Mouse (Mus musculus) forebrain, postnatal 0 days (tissue): ENCODE data around the gene Rln3. TPM values are rescaled to one million over a fixed set of nuclear protein-coding genes. Genes with fewer than 3 reads are reported as not detected.

Source experiments
- ATAC-seq: fragments of 200-750 bp; cut with Nextera tagmentation; 2 replicates; pipeline ENCODE4 v1.8.0; 2017; ENCODE audit warnings: mild to moderate bottlenecking, moderate library complexity
- DNase-seq: peaks from one replicate; pipeline ENCODE4 v3.0.0-alpha.2; 2015
- H3K27ac ChIP-seq: fragments of 300-500 bp; sonication (generic); 2 replicates; pipeline ENCODE4 v1.5.1; 2014; ENCODE audit warnings: low read depth, mild to moderate bottlenecking, antibody characterized with exemption, low read length, moderate library complexity, mixed read lengths
- H3K27me3 ChIP-seq: fragments of 300-500 bp; sonication (generic); 2 replicates; pipeline ENCODE4 v1.6.1; 2014; ENCODE audit warnings: mild to moderate bottlenecking, low read length, mixed read lengths; ENCODE audit not compliant: insufficient read depth
- H3K36me3 ChIP-seq: fragments of 300-500 bp; sonication (generic); 2 replicates; pipeline ENCODE4 v1.6.1; 2014; ENCODE audit warnings: mild to moderate bottlenecking, moderate library complexity; ENCODE audit not compliant: insufficient read depth
- H3K4me1 ChIP-seq: fragments of 300-500 bp; sonication (generic); 2 replicates; pipeline ENCODE4 v1.6.1; 2014; ENCODE audit warnings: antibody characterized with exemption; ENCODE audit not compliant: insufficient read depth
- H3K4me2 ChIP-seq: fragments of 300-500 bp; sonication (generic); 2 replicates; pipeline ENCODE4 v1.6.1; 2014; ENCODE audit warnings: low read depth, mild to moderate bottlenecking, moderate library complexity
- H3K4me3 ChIP-seq: fragments of 300-500 bp; sonication (generic); 2 replicates; pipeline ENCODE4 v1.5.1; 2014; ENCODE audit warnings: low read depth, low read length, mixed read lengths
- H3K9ac ChIP-seq: fragments of 300-500 bp; sonication (generic); 2 replicates; pipeline ENCODE4 v1.6.1; 2014; ENCODE audit warnings: mild to moderate bottlenecking
- H3K9me3 ChIP-seq: fragments of 300-500 bp; sonication (generic); 2 replicates; pipeline ENCODE4 v1.6.1; 2016; ENCODE audit warnings: low read length
- CTCF ChIP-seq: sonication (generic); IDR thresholded peaks from 2 replicates; pipeline ENCODE4 v1.5.1; 2016; ENCODE audit warnings: antibody characterized with exemption, control low read depth, low read depth
- WGBS: fragments of 180-500 bp; shearing (Covaris S2); extraction: QIAGEN DNeasy Blood & Tissue Kit; methylation state at CpG from one replicate; pipeline ENCODE4 v1.1.7; 2014; 5-methylcytosine and 5-hydroxymethylcytosine counted together
- polyA plus RNA-seq: library from polyadenylated mRNA; unstranded; fragments of >200 nt; fragmentation: Nextera tagmentation; extraction: Ambion mirVana; gene quantifications from 2 replicates; pipeline ENCODE4 v1.2.1, GENCODE M21; 2015
- total RNA-seq: library from RNA; depleted of rRNA; stranded (reverse); fragments of >200 nt; gene quantifications from 2 replicates; pipeline ENCODE4 v1.2.3, GENCODE M21; 2014

Gene Rln3
- total and polyA plus RNA-seq, 2 experiments from 2014 or later: 0.33 TPM; not detected in 1

GRCm38 (mm10) chr8:84079206-84079605 is 34.4 kb upstream of the Rln3 start:
- Histone ChIP-seq H3K9ac (no peak overlapping the region), H3K4me2 (no peak overlapping the region), H3K36me3 (peaks cover 65% of the 10 kb centered on the region), H3K4me3 (no peak overlapping the region), H3K27me3 (no peaks in the 10 kb centered on the region), H3K9me3 (no peaks in the 10 kb centered on the region), H3K4me1 (no peaks in the 10 kb centered on the region), H3K27ac (no peak overlapping the region)
- 83% methylated on average over 5 of the region's 5 CpGs for WGBS
- no peak for TF ChIP-seq CTCF
- ATAC-seq (no peak), DNase-seq (no peak)

- ATAC-seq: no peak
- H3K4me3 ChIP-seq: no peak overlapping the region
- H3K27me3 ChIP-seq: no peaks in the 10 kb centered on the region
- H3K27ac ChIP-seq: no peak overlapping the region
- H3K9ac ChIP-seq: no peak overlapping the region
- H3K36me3 ChIP-seq: peaks cover 55% of the 10 kb centered on the region
- peaks cover 9% of the 10 kb centered on the region; the same call in 1 of the 2 replicates for H3K4me1 ChIP-seq
- no peak overlapping the region for H3K4me2 ChIP-seq
- WGBS: 84% methylated on average over 3 of the region's 3 CpGs
- H3K9me3 ChIP-seq: no peaks in the 10 kb centered on the region
- TF ChIP-seq CTCF: no peak
- DNase-seq: no peak
Observed at GRCm38 (mm10) chr8:84076849-84077248, 32.0 kb upstream of the Rln3 start.

- Histone ChIP-seq H3K4me2 (no peak overlapping the region), H3K9me3 (no peaks in the 10 kb centered on the region), H3K27me3 (no peaks in the 10 kb centered on the region), H3K27ac (no peak overlapping the region), H3K36me3 (peaks cover 52% of the 10 kb centered on the region), H3K4me3 (no peak overlapping the region), H3K9ac (no peak overlapping the region), H3K4me1 (peaks cover 10% of the 10 kb centered on the region; the same call in 1 of the 2 replicates)
- TF ChIP-seq CTCF: no peak
- WGBS: 97% methylated on average over 1 of the region's 1 CpGs
- ATAC-seq (no peak), DNase-seq (no peak)
Observed at GRCm38 (mm10) chr8:84076412-84076811, 31.6 kb upstream of the Rln3 start.

GRCm38 (mm10) chr8:84073230-84073976 is 28.6 kb upstream of the Rln3 start:
- Histone ChIP-seq H3K9ac (0 out of 2 replicates have a peak overlapping the region, but pooled peaks have one; percentile 6), H3K36me3 (peaks cover 27% of the 10 kb centered on the region), H3K4me2 (peak overlapping the region; percentile 15; the same call in 1 of the 2 replicates), H3K4me1 (peaks cover 21% of the 10 kb centered on the region; the same call in 1 of the 2 replicates), H3K27ac (peak overlapping the region; percentile 76), H3K4me3 (no peak overlapping the region), H3K9me3 (no peaks in the 10 kb centered on the region), H3K27me3 (no peaks in the 10 kb centered on the region)
- ATAC-seq: peak; percentile 59
- peak; percentile 39 for DNase-seq
- TF ChIP-seq CTCF: no peak
- WGBS: 31% methylated on average over 10 of the region's 10 CpGs

GRCm38 (mm10) chr8:84072321-84072720 is 27.5 kb upstream of the Rln3 start:
- no peaks in the 10 kb centered on the region for H3K9me3 ChIP-seq
- no peak overlapping the region for H3K4me2 ChIP-seq
- H3K4me3 ChIP-seq: no peak overlapping the region
- 85% methylated on average over 10 of the region's 10 CpGs for WGBS
- no peak for TF ChIP-seq CTCF
- no peaks in the 10 kb centered on the region for H3K27me3 ChIP-seq
- peaks cover 24% of the 10 kb centered on the region; the same call in 1 of the 2 replicates for H3K4me1 ChIP-seq
- no peak overlapping the region for H3K9ac ChIP-seq
- H3K27ac ChIP-seq: peak overlapping the region; percentile 76; the same call in 1 of the 2 replicates
- ATAC-seq (no peak), DNase-seq (no peak)
- peaks cover 27% of the 10 kb centered on the region for H3K36me3 ChIP-seq

- WGBS: 65% methylated on average over 3 of the region's 3 CpGs
- Histone ChIP-seq H3K9me3 (no peaks in the 10 kb centered on the region), H3K4me2 (no peak overlapping the region), H3K4me3 (no peak overlapping the region), H3K36me3 (peaks cover 23% of the 10 kb centered on the region), H3K4me1 (peaks cover 24% of the 10 kb centered on the region; the same call in 1 of the 2 replicates), H3K9ac (no peak overlapping the region), H3K27ac (no peak overlapping the region), H3K27me3 (no peaks in the 10 kb centered on the region)
- TF ChIP-seq CTCF: no peak
- ATAC-seq (no peak), DNase-seq (no peak)
Observed at GRCm38 (mm10) chr8:84071921-84072320, 27.1 kb upstream of the Rln3 start.

GRCm38 (mm10) chr8:84070667-84071066 is 25.9 kb upstream of the Rln3 start:
- DNase-seq (peak; percentile 72), ATAC-seq (no peak)
- no peak overlapping the region for H3K4me2 ChIP-seq
- H3K9ac ChIP-seq: no peak overlapping the region
- peak overlapping the region; percentile 69 for H3K27ac ChIP-seq
- WGBS: 38% methylated on average over 2 of the region's 2 CpGs
- H3K9me3 ChIP-seq: no peaks in the 10 kb centered on the region
- TF ChIP-seq CTCF: no peak
- no peaks in the 10 kb centered on the region for H3K27me3 ChIP-seq
- H3K36me3 ChIP-seq: peaks cover 13% of the 10 kb centered on the region
- H3K4me1 ChIP-seq: peaks cover 24% of the 10 kb centered on the region; the same call in 1 of the 2 replicates
- H3K4me3 ChIP-seq: no peak overlapping the region
